Mouse (Mus musculus): ENCODE results near the gene Dmrtb1.

GRCm38 (mm10) chr4:107732624-107733023 is 48.6 kb upstream of the Dmrtb1 start:
- TF ChIP-seq CTCF (IDR thresholded peaks at IDR 0.05; ENCODE audit: control insufficient read depth, insufficient read depth, low read length) (no peak), POLR2A (IDR thresholded peaks at IDR 0.05; ENCODE audit: borderline replicate concordance, control insufficient read depth, low read depth, low read length) (no peak)

Measured in bone marrow, adult 2 months (tissue).